Mouse (Mus musculus): ENCODE data around the gene Dnajc13.

Gene Dnajc13

GRCm38 (mm10) chr9:104109151-104109550 is 153.6 kb downstream of the Dnajc13 start:
- no peak for DNase-seq (ENCODE audit: low spot score)

- no peak for DNase-seq (ENCODE audit: low spot score)
Observed at GRCm38 (mm10) chr9:104108571-104109143, 154.1 kb downstream of the Dnajc13 start.

GRCm38 (mm10) chr9:104107482-104107881 is 155.2 kb downstream of the Dnajc13 start:
- no peak for DNase-seq (ENCODE audit: low spot score)

- DNase-seq (ENCODE audit: low spot score), result no peak
Observed at GRCm38 (mm10) chr9:104106930-104107329, 155.8 kb downstream of the Dnajc13 start.

GRCm38 (mm10) chr9:104104986-104105385 is 157.7 kb downstream of the Dnajc13 start:
- no peak for DNase-seq (ENCODE audit: low spot score)

- no peak for DNase-seq (ENCODE audit: low spot score)
Observed at GRCm38 (mm10) chr9:104102901-104103300, 159.8 kb downstream of the Dnajc13 start.

- DNase-seq (ENCODE audit: low spot score), result no peak
Observed at GRCm38 (mm10) chr9:104102301-104102700, 160.4 kb downstream of the Dnajc13 start.

GRCm38 (mm10) chr9:104101458-104101857 is 161.3 kb downstream of the Dnajc13 start:
- DNase-seq (ENCODE audit: low spot score), result no peak
